Mouse (Mus musculus): ENCODE measurements around the gene Cltc.
"Not testable (repeated sequence)": the region's sequence is repeated elsewhere in the genome, so short reads cannot be mapped to it uniquely, and the experiment has no call there.

The Cltc gene

DNA sequence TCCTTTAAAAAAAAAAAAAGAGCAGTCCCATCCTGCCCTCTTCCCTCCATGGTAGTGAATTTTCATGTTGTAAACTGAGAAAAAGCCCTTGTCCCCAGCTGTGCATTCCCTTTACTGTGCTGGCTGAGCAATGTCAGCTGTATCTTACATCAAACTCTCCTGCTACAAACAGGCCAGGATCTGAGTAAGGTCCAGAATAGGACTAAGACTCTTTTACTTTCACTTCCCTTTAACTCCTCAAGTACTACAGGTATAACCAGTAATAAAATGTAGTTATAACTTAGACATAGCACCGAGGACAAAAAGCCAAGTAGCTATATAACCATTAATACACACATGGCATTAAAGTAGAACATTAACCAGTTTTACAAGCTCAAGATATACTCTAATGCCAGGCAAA lies 18.4 kb downstream of the Cltc start:
- DNase-seq (ENCODE audit: low spot score), result no peak

DNA sequence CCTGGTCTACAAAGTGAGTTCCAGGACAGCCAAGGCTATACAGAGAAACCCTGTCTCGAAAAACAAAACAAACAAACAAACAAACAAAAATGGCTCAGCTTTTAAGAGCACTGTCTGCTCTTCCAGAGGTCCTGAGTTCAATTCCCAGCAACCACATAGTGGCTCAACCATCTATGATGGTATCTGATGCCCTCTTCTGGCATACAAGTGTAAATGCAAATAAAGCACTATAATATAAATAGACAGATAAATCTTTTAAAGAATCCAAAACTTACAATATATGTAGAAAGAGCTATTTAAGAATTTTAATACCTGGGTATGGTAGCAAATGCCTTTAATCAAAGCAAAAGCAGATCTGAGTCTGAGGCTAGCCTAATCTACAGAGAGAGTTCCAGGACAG lies 19.1 kb downstream of the Cltc start:
- DNase-seq (ENCODE audit: low spot score), result not testable (repeated sequence)

DNA sequence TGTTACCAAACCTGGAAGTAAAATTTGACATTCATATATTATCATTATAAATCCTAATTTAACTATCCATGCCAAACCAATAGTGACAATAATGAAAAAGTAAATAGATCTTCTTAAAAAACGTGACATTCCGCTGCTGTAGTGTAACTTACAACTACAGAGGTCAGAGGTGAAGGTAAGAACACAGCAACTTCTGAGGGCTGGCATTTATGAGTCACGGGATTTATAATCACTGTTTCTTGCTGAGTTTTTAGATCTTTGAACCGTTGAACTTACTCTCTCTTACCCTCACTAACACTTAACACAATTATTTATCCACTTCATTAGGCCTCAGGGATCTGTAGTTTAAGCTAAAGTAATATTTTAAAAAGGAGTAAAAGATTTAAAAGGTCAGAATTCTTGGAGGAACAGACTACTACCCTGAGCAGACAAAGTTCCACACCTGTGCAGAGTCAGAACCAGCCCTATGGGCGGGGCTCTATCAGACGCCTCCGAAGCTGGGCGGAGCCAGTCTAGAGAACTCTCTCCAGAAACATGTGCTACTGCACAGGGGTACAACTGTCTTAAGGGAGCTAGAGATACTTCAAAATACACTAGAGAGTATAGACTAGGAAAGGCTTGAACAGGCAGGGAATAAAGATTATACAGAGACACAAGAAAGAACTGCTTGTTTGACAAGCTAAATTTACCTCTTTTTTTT lies 19.9 kb downstream of the Cltc start:
- no peak for DNase-seq (ENCODE audit: low spot score)

DNA sequence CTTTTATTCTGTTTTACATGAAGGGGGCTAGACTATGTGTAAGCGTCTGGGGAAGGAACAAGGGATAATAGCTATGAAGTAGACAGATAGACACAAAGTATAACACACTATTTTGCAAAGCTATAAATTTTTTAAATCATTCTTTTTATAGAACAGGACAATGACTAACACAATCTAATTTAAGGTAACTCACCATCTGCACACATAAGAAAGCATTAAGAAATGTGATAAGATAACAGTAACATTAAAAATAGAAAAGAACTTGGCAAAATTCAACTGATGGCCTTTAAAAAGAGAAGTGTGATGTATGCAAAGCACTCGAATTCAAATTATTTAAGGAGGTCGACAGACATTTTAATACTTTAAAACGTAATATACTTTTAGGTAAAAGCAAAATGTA lies 22.4 kb downstream of the Cltc start:
- no peak for DNase-seq (ENCODE audit: low spot score)

DNA sequence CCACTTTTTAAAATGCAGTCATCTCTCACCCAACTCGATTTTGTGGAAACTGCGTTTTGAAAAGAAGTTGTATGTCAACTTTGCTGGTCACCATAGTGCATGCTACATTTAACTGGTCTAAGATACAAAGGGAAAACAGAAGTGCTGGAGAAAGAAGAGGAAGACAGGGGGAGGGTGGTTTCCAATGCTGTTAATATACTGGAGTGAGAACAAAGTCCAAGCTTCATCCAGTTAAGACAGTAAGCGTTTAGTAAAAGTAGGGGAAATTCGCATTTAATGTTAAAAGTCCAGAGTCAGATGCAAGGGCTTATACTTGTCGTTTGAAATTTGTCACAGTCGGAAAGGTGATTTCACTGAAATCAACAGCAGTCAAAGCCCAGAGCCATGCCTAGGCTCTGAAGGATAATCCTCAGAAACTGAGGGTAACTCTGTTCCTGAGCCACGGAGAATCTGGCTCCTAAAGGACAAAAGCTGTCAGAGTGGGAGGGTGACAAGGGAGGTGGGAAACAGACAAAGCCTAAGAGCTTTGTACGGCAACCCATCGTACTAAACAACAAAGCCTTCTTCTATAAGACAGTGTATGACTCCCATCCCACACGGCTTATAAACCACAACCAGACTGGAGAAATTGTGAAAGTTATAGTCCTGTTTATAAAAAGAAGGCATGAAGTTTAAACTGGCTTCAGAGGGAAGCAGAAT lies 23.0 kb downstream of the Cltc start:
- no peak for DNase-seq (ENCODE audit: low spot score)

DNA sequence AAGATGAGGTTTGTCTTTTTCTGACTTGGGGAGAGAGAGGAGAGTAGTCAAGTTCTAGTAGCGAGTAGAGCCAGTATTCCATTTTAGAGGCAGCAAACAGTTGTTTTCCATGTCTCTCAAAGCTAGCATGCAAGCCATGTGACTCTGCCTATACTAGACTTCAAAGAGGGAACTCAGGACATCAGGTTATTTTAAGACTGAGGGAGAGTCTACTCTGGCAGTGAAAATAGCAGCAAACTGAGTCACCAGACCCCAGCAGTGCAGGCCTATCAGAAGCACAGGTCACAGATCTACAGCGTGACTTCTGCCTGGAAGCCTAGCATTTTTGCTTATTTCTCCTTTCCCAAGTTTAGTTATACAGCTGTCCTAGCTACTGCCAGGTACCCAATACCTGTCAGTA lies 25.9 kb downstream of the Cltc start:
- DNase-seq (ENCODE audit: low spot score), result no peak

DNA sequence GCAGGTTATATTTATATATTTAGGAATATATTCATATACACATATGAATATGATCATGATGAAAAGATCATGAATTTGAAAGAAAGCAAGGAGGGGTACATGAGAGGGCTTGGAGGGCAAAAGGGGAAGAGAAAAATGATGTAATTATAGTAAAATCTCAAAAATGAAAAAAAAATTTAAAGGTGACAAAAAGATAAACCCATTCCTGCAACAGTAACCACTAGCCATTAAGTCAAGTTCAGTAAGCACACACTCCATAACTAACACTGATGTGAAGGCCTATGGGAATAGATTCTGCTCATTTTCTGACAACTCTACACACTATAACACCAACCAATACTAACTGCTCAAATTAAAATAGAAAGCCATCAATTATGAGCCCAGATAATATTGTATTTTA lies 31.8 kb downstream of the Cltc start:
- DNase-seq (ENCODE audit: low spot score), result no peak

DNA sequence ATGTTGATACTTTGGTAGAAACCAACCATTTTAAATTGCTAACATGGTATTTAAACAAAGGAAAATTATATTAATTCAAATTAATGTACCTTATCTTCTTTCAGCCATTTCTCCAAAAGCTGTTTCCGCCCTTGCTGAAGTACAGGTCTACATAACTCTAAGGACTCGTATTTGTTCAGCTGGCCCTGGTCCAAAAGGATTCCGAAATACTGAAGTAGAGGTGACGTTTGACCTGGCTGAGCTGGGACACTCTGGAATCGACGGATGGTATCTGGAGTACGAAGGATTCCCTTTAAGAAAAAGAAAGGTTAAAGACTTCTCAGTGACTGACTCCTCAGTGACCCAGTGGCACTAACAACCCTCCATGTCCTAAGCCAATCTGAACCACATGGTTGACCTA lies 32.4 kb downstream of the Cltc start:
- DNase-seq (ENCODE audit: low spot score), result no peak

DNA sequence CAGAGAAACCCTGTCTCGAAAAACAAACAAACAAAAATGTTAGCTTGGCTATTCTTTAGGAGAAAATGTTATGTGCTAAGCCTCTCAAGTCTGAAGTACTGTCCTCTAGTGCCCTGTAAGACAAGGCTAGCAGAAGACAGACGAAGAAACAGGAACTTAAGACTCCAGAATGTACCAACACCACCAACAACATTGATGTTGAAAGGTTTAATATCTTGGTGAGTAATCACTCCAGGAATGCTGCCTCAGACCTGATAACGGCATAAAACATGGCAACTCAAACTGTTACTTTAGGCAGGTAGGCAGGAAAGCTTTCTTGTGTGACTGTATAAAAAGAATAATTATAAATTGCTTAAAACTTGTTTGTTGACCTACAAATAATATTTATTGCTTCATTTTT lies 33.4 kb downstream of the Cltc start:
- DNase-seq (ENCODE audit: low spot score), result no peak

DNA sequence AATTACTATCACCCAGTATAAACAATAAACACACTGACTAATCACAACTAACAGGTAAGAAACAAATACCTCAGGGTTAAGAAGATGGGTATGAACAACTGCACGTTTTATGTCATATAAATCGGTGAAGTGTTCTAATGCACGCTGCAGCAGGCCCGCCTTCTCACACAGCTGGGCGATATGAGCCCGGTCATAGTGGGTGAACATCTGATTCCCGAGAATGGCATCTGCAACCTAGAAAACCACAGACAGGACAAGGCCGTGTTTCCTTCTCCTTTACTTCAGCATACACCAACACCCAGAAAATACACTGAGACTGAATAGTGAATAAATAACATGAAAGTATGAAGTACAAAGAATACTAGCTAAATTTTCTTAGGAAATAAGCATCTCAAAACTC lies 38.0 kb downstream of the Cltc start:
- DNase-seq (ENCODE audit: low spot score), result no peak

DNA sequence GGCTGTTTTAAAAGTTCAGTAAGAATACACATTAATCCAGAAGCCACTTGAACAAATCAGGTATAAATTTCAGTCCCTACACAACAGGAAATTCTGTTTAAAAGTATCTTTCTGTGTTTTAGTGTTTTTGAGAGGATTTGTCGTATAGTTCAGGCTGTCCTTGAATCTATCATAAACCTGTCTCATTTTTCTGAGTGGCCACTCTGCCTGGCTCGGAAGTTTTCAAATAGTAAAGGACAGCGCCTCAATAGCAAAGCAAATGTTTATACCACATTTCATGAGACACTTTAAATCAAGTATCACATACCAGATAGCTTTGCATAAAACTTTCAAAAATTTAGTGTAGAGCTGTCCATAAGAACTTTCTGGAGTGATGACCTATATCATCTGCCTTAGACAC lies 39.0 kb downstream of the Cltc start:
- DNase-seq (ENCODE audit: low spot score), result no peak

DNA sequence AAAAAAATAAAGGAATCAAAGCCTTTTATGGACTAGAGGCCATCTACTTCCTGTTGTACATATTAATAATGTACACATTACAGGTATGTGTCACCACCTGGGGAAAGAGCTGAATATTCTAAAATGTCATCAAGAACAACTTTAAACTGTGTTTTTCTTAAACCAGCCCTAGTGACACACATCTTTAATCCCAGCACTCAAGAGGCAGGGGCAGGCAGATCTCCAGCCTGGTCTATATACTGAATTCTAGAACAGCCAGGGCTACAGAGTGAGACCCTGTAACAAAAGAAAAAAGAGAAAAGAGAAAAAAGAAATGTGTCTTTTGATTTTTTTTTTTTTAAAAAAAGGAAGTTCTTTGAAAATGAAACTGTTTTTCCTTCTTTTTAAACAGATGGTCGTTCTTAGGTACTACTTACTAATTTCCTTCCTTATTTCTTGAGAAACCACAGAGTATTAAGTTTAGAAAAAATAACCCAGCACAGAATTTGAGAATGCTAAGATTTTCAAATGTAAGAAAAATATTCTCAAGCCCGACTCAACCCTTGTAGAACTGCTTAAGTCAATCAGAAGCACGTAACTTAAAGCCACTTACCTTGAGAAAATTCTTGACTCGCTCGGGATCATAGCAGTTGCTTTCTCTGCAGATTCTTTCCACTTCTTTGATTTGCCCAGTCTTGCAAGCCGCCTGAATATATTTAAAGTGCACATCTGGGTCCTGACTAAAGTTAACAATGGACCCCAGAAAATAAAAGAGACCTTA lies 39.9 kb downstream of the Cltc start:
- DNase-seq (ENCODE audit: low spot score), result no peak

DNA sequence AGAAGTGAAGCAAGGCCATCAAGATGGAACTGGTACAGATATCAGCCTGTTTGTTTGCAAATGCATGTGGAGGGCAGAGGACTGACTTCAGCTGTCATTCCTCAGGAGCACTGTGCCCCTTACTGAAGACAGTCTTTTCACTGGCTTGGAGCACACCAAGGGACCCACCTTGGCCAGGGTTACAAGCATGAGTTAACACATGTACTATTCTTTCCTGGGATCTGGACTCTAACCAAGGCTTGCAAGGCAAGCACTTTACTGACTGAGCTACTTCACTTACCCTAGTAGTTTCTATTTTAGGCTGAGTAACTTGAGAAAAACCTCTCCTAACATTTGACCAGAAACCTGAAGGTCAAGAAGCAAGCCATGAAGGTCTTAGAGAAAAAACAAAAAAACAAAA lies 42.8 kb downstream of the Cltc start:
- DNase-seq (ENCODE audit: low spot score), result no peak

DNA sequence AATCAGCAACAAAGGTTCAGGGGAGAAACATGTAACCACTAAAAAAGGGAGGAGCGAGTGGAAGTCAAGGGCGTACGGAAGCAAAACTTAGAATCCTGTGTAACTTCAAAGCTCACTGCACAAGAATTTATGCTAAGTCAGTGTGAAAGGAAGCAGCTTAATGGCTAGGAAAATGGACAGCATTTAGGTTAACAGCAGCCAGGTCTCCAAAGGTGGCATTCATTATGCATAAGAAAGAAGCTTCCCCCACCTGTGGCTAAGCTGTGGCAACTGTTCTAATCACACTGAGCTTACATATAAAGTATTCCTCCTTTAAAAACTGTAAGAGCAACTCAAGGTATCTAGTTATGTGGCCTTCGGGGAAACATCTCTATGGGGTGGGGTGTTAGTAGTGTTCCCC lies 56.2 kb downstream of the Cltc start:
- DNase-seq (ENCODE audit: low spot score), result no peak

DNA sequence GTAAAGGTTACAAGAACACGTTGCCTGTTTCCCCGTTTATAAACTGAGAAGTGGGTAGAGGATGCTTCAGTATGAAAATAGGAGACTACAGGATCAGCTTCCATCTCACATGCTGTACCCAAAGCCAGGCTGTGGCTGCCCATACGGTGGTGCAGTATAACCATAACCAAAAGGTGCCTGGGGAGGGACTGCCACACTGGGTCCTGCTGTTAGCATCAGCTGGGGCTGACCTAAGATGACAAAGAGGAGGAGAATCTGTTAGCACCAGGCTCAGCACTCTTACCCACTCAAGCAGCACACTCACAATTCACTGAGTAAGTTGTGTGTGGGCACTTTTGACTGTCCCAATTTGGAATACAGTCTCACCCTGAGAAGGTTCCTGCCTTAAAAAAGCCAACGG lies 61.9 kb downstream of the Cltc start:
- no peak for DNase-seq (ENCODE audit: low spot score)

DNA sequence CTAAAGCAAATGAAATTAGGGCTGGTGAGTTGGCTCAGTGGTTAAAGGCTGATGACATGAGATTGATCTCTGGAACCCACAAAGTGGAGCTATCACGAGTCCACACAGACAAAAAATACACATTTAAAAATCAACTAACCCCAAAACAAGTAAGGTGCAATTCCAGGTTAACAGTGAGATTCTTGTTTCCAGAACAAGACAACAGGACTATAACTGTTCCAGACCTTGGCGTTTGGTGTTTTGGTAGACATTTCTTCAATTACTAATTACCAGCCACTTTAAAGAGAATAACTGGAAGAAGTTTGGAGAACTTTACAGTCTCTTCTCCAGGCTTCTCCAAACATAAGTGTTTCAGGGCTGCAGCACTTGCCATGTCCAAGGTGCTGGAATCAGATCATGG lies 64.8 kb downstream of the Cltc start:
- DNase-seq (ENCODE audit: low spot score), result no peak

DNA sequence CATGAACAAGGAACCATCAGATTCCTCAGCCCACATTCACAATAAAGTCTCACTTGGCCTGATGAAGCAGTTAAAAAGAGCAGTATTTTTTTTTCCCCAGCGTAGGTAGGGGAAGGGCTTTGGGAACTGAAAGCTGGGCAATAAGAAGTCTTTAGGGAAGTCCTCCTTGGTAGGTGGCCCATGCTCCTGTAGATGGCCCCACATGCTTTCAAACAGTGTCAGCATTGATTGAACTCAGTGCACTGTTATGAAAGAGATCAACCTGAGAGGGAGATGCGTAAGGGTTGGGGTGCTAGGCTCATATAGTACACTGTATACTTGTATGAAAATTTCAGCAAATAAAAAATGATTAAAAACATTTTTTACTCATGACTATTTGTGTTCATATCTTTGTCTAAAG lies 65.4 kb downstream of the Cltc start:
- no peak for DNase-seq (ENCODE audit: low spot score)

DNA sequence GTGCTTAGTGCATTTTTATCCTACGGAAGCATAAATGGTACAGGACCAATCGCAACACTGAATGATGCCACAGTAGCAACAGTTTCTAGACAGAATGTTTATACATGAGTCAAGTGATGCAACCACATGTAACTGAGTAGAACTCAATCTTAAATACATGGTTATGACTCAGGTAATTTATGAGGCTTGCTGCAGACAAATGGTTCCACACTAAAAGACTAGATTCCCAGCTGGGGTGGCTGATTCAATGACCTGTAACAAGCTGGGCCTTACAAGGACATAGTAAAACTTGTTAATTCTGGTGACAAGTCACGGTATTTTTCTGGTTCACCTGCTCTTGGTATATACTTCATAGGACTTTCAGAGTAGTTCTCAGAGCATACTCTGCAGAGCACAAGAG lies 65.9 kb downstream of the Cltc start:
- no peak for DNase-seq (ENCODE audit: low spot score)

DNA sequence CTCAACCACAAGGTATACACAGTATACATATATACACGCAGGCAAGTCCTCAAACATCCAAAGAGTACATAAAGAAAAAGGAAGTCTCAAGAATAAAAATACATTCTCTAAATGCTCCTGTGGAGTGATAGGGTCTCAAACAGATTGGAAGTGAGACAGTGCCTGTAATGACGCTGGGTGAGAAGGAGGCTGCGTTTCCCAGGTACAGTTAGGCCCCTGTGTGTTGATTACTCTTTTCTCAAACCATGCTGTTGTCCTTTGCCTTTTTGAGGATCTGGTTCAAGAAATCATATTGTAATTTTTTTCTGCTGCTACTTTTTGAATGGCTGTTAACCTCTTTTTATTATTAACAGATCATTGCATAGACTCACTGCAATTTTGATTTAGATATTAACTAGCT lies 67.0 kb downstream of the Cltc start:
- DNase-seq (ENCODE audit: low spot score), result no peak

DNA sequence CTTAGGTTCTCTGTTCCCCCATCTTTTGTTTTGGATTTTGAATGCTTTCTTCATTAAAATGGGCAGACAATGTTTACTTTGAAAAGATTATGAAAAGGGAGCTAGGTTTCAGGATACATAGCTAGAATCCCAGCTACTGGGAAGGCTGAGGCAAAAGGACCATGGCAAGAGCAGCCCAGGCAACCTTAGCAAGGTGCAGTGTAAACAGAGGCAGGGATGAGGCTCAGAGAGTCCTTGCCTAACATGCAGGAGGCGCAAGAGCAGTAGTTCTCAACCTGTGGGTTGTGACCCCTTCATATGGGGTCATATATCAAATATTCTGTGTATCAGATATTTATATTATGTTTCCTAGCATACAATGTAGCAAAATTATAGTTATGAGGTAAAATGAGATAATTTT lies 72.0 kb downstream of the Cltc start:
- no peak for DNase-seq (ENCODE audit: low spot score)

DNA sequence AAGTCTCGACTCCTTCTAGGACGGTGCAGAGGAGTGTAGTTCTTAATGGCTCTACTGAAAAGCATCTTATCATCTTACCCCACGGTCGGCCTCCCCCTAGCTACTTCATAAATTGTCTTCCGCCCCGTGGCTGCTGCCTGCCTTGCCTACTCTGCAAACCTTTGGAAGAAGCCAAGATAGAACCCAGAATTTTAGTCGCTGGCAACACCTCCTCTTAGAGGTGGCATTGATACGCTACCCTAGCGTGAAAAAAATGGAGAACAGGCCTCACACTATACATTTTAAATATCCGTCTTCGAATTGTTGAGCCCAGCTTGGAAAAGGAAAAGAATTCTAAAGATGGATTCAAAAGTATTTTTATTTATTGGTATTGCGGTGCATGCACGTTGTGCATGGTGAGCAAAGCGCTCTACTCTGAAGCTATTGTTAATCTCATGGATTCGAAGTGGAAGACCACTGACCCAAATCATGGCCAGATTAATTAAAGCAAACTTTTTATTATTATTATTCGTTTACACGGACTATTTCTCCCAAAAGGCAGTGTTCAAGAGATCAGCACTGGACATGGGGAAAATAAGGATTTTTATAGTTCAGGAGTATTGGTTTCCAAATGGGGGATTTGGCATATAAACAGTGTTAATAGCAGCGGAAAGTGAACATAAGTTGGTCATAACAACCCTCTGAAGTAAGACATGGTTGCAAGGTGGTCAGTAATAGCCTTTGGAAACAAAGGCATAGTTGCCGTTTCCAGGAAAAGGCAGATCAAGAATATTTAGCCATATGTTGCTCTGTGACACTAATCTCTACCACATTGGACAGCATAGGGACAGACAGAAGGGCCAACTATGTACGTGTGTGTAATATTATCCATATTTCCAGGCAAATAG lies 73.0 kb downstream of the Cltc start:
- DNase-seq (ENCODE audit: low spot score), result no peak

DNA sequence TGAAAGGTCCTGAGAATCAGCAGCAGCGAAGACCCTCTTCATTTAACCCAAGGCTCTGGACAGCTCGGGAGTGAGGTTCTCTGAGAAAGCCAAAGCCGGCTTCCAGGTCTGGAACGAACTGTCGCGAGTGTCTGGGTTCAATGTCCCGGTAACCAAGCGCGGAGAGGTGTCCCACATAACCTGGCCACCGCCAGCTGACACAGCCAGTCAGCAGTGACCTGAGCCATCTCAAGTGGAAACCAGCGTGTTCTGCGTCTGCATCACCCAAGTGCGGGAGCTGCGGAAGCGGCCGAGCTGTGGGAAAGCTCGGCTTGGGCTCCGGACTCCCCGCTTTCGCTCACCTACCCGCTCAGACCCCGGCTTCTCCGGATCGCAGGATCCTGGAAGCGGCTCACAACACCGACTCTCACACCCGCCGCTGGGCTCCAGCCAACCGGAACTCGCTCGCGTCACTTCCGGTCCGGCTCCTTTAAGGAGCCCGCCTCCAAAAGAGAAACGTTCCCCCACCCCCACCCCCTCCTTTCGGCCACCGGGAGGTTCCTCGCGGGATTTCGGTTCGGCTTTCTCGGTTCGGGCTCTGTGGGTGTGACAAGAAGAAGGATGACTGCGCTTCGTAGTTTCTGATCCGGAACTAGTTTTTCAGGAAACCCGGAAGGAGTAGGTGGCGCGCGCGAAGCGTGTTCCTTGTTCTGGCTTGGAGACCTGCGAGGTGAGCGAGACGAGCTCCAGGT lies 73.8 kb downstream of the Cltc start, which contains the start of the genes Vmp1 and Ptrh2:
Gene Vmp1 (minus strand): TSS at position 442 of the 731 bp plus-strand sequence.
Gene Ptrh2 (plus strand): TSS at position 591 of the 731 bp plus-strand sequence.
- peak; percentile 95 for DNase-seq (ENCODE audit: low spot score)
